Mouse (Mus musculus) c-Kit-positive CD71-negative TER-119-negative erythroid progenitor cells, embryonic 14.5 days (primary cell): ENCODE results near the gene Bhlhe40.

Experiments
- DNase-seq: peaks from one replicate; pipeline ENCODE4 v3.0.0-alpha.2; 2013; ENCODE audit warnings: low read depth

Bhlhe40 gene

GRCm38 (mm10) chr6:108660206-108660877 is at the start of gene Bhlhe40:
Bhlhe40 (plus strand) TSS chr6:108660629.
- DNase-seq, result no peak

GRCm38 (mm10) chr6:108611663-108612062 is 48.8 kb upstream of the Bhlhe40 start:
- DNase-seq, result no peak

- no peak for DNase-seq
These were observed 42.4 kb upstream of the Bhlhe40 start for GRCm38 (mm10) chr6:108618025-108618424.

DNA sequence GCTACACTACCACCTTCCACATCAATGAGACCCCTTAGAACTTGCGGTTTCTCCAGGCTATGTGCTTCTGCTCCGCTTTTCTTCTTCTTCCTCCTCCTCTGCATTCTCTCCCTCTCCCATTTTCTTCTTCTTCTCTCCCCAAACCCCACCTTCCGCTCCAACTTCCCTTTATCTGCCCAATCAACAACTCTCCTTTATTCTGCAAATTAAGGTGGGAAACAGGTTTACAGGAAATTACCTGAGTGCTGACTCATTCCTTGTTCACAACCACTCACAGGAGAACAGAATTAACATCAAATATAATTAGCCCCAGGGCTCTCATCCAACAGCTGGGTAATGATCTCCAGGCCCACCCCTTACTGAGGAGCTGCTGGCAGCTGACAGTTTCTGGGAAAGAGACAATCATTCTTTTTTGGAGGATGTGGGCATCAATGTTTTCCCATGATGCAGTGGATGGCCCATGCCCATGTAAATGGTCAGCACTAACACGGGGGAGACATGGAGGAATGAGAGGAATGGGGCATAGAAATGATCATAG is 37.3 kb upstream of the Bhlhe40 start:
- DNase-seq, result no peak

DNA sequence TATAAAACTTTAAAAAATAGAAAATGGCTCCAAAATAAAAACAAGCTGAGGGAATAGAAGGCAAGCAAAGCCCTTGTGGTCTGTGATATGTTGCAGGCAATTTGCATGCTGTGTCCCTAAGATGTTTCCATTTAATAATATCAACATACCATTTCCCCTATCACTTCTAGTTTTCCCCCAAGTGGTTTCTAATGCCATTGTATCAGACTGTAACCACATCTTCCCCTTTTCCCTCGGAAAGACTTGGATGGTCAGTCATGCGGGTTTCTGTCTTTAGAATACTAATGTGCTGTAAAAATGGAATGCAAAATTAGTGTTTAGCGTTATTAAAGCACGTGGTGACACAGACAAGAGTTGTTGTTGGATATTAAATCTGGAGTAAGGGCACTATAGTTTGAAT is 35.5 kb upstream of the Bhlhe40 start:
- no peak for DNase-seq

DNA sequence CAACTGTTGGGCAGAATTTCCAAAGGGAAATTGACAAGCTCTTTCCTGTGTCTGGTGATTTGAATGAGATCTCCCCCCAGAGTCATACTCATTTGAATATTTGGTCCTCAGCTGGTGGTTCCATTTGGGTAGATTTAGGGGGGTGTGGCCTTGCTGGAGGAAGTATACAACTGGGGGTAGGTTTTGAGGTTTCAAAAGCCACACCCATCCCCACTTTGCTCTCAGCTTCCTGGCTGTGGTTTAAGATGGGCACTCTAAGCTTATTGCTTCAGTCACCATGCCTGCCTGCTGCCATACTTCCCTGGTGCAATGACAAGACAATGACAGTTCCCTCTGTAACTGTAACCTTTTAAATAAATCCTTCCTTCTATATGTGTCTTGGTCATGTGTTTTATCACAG is 29.7 kb upstream of the Bhlhe40 start:
- DNase-seq, result peak; percentile 49

GRCm38 (mm10) chr6:108638157-108638833 is 22.1 kb upstream of the Bhlhe40 start:
- no peak for DNase-seq

DNA sequence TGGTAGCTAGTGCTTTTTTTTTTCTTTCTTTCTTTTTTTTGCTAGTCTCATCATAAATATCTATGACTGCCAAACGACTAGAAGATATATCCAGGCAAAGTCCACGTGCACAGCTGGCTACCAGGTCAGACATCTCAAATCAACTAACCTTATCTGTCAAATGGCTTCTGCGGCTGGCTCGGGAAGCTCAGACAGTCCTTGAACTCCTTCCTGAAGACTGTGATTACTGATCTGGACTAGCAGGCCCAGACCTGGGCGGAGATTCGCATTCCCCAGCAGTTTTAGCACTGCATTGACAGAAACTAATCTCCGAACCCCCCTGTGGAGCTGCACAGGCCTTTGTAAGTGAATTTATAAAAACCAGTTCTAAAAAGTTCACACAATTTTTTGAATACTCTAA is 18.4 kb upstream of the Bhlhe40 start:
- DNase-seq, result no peak

DNA sequence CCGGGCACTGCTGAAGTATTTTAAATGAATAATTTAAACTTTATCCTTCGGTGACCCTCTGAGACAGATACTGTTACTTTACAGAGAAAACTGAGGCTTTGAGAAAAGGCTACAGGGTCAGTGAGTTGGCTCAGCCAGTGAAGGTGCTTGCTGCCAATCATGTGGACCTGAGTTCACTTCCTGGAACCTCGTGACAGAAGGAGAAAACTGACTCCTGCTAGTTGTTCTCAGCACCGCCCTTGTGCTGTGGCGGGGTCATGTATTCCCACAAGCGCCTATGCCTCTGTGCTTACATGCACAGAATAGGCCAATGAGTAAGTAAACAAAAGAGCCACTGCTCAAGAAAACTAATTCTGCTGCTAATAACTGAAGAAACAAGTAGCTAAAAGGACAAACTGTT is 17.4 kb upstream of the Bhlhe40 start:
- no peak for DNase-seq

DNA sequence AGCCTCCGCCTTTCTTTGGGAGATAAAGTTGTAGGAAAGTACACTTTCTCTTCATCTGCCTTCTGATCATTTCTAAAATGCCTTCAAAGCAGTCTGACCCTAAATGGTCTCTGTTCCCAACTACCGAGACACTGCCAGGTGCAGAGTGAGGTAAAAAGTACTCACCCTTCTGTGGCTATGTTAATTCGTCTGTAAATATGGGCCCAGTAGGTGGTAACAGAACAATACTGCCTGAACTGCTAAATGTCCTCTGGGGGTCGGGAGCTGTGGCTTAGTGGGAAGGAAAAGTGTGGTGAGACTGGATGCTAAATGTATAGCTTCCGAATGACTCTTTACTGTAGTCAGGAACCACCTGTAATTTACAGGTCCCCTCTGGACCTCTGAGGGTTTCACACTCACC is 16.1 kb upstream of the Bhlhe40 start:
- DNase-seq, result no peak

GRCm38 (mm10) chr6:108647094-108647493 is 13.3 kb upstream of the Bhlhe40 start:
- DNase-seq, result no peak

DNA sequence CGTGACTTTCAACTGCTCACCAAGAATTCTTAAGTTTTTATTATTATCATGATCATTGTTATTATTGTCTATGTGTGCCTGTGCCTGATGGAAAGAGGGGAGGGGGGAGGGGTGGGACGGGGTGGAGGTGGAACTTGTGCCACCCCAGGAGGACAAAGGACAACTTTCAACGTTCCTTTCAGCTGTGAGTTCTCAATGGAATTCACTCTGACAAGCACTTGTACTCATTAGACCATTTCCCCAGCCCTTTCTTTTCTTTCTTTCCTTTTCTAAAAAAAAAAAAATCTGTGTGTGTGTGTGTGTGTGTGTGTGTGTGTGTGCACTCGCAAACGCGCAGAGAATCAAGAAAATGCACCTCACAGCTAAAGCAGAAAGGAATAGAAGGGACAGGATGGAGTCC is 12.4 kb upstream of the Bhlhe40 start:
- no peak for DNase-seq

GRCm38 (mm10) chr6:108655861-108656260 is 4.6 kb upstream of the Bhlhe40 start:
- no peak for DNase-seq

GRCm38 (mm10) chr6:108658051-108658415 is 2.4 kb upstream of the Bhlhe40 start:
- DNase-seq, result no peak

DNA sequence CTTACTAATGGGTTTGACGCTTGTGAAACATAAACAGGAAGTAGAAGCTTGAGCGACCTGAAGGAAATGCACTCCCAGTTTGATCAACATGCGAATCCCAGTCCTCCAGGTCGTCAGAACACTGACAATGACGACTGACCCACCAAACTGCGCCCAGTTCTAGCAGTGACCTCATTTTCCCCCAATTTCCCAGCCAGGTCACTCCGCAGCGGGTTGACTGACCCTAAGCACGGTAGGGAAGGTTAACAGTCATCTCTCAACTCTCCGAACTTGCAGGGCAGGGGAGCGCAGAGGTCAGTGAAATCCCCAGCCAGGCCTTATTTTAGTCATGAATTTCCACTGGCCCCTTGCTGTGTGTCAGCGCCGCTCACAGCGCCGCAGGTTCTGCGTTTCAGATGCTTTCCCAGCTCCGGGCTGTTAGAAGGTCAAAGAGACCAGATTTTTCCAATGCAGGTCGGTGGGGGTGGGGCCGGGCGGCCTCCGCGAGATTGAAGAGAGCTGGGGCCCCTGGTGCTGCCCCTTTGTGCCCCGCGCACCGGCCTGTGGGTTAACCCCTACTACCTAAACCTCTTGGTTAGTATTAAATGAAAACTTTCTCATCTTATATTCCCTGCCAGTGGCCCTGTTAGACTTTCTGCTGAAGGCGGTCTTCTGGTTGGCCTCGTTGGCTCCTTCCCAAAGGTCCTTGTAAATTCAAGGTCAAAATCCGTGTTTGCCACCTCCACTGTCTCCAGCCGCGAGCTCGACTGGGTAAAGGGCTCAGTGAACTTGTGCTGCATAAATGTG is 1.8 kb upstream of the Bhlhe40 start:
- DNase-seq, result no peak

DNA sequence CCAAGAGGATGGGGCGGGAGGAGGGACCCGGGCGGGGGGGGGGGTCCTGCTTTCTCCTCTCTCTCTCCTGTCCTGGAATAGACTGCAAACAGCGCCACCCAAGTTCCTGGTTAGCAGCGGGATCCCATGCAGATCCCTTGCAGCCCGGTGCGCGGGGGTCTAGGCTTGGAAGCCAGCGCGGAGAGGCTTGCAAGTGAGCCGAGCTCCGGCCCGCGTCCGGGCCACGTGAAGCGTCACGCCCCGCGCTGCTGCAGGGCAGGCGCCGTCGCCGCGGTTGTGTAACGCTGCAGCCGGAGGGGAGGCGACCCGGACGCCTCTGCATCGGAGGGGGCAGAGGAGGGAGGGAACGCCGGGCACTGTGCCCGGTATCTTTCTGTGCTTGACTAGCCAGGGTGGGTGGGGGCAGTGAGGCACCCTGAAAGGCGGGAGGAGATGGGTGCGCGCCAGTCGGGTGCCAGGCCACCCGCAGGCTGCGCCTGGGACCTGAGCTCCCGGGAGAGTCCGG is 1.2 kb upstream of the Bhlhe40 start:
- DNase-seq, result no peak

DNA sequence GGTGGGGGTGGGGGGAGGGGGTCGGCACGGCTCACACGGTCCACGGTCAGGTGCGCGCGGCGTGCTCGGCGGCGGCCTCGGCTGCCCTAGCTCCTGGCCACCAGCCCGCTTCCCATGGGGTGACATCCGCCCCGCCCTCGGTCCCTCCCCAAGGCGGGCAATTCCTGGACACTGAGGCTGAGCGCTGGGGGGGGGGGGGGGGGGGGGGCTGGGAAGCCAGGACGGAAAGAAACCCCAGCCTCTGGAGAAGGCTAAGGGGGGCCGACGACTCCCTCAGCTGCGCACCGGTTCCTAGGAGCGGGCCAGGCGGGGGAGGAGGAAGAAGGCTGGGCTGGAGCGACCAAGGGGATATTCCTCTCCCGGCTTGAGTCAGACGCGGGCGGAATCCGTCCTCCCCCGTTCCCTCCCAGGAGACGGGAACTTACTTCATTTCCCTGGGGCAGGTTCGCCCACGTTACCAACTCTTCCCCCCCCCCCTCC is 663 bp upstream of the Bhlhe40 start:
- no peak for DNase-seq

DNA sequence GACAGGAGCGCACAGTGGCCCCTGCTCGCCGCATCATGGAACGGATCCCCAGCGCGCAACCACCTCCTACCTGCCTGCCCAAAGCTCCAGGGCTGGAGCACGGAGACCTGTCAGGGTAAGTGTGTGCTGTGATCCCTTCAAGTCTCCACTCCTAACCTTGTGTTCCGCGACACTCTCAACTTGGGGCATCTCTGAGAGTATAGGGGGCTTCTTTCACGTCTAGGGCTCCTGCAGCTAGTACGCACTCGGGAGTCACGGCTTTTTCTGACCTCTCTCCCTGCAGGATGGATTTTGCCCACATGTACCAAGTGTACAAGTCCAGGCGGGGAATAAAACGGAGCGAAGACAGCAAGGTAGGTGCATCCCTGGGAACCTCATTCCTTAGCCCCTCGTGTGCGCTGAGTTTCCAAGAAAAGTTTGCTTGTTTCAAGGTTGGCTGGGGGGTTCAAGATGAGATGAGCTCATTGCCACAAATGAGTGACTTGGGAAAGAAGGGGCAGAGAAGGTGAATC is 505 bp downstream of the Bhlhe40 start:
- DNase-seq, result no peak

DNA sequence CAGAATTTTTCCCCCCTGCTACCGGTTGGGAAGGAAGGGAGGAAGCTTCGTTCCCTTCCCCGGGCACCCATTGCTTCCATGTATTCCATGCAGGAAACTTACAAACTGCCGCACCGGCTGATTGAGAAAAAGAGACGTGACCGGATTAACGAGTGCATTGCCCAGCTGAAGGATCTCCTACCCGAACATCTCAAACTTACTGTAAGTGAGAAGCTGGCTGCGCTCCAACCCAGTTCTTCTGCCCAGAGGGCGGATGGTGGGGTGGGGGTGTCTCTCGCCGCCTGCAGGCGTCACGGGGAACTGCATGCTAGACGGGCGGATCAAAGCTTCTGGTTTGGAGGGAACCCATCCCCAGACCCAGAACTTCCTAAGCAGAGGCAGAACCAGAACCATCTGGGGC is 983 bp downstream of the Bhlhe40 start:
- DNase-seq, result no peak

- no peak for DNase-seq
These were observed 1.5 kb downstream of the Bhlhe40 start for GRCm38 (mm10) chr6:108661890-108662289.

- DNase-seq, result no peak
These were observed 2.1 kb downstream of the Bhlhe40 start for GRCm38 (mm10) chr6:108662314-108663240.
